In the genomic region with DNA sequence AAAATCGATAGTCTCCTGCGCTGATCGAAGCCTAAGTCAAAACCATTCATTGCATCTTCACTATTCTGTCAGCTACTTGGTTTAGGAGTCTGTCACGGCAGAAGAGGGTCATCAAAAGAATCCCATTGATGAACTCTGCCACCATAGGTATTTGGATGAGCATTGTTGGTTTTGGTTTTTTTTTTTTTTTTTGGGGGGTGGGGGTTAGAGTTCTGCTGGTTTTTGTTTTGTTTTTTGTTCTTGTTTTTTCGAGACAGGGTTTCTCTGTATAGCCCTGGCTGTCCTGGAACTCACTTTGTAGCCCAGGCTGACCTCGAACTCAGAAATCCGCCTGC, we compare ENCODE assay signal across 8 mouse cellular contexts. TPM values are rescaled to one million over a fixed set of nuclear protein-coding genes. Genes with fewer than 3 reads are reported as not detected.
DNase-seq lines count a peak whose midpoint lies in the region; ATAC-seq and TF ChIP-seq lines count a peak whose summit lies in the region.

No protein-coding gene starts in this region.

- 26% methylated on average over 7 of the region's 7 CpGs for WGBS in kidney, embryonic 15.5 days
- 25% methylated on average over 7 of the region's 7 CpGs for WGBS in hindbrain, embryonic 16.5 days
- 26% methylated on average over 7 of the region's 7 CpGs for WGBS in midbrain, embryonic 16.5 days

- no peak for TF ChIP-seq POLR2A in cortical plate, adult 2 months (IDR thresholded peaks at IDR 0.05; ENCODE audit: extremely low read depth, insufficient read depth, low read length)

- H3K4me3 ChIP-seq in kidney, embryonic 15.5 days (replicated peaks) = peak overlapping the region; percentile 99
- peak overlapping the region; percentile 93 for H3K4me3 ChIP-seq in cortical plate, adult 2 months (ENCODE audit: insufficient read depth, low read length)
- H3K4me3 ChIP-seq in hindbrain, embryonic 16.5 days (ENCODE audit: low read length) = peak overlapping the region; percentile 99
- peak overlapping the region; percentile 98 for H3K4me3 ChIP-seq in midbrain, embryonic 16.5 days (ENCODE audit: low read depth, low read length)

- no peaks in the 10 kb centered on the region for H3K36me3 ChIP-seq in kidney, embryonic 15.5 days
- H3K36me3 ChIP-seq in hindbrain, embryonic 16.5 days (ENCODE audit: control insufficient read depth, insufficient read depth, low read length) = no peaks in the 10 kb centered on the region
- H3K36me3 ChIP-seq in midbrain, embryonic 16.5 days (ENCODE audit: control insufficient read depth, insufficient read depth, low read length) = no peaks in the 10 kb centered on the region

- no peak; the same call in 1 of the 2 replicates for ATAC-seq in kidney, embryonic 15.5 days (replicated peaks; ENCODE audit: low FRiP score)
- ATAC-seq in hindbrain, embryonic 16.5 days = peak; percentile 12; the same call in 1 of the 2 replicates
- ATAC-seq in midbrain, embryonic 16.5 days = peak; percentile 16

- DNase-seq in kidney, adult 11 months = no peak
- DNase-seq in cerebellum, adult 9-10 months = no peak
- no peak for DNase-seq in embryo, embryonic 10.5 days (ENCODE audit: low spot score)
- no peak for DNase-seq in yolk sac, embryonic 10.5 days (ENCODE audit: low spot score)

- peak overlapping the region; percentile 94; the same call in 1 of the 2 replicates for H3K9ac ChIP-seq in kidney, embryonic 15.5 days
- peak overlapping the region; percentile 93; the same call in 1 of the 2 replicates for H3K9ac ChIP-seq in hindbrain, embryonic 16.5 days (ENCODE audit: low read depth, low read length)
- peak overlapping the region; percentile 53; the same call in 1 of the 2 replicates for H3K9ac ChIP-seq in midbrain, embryonic 16.5 days (ENCODE audit: low read depth, low read length)

- no peak for TF ChIP-seq CTCF in cortical plate, adult 2 months (IDR thresholded peaks at IDR 0.05; ENCODE audit: extremely low read depth, insufficient read depth, low read length)

- H3K4me1 ChIP-seq in kidney, embryonic 15.5 days = peaks cover 13% of the 10 kb centered on the region
- no peaks in the 10 kb centered on the region for H3K4me1 ChIP-seq in cortical plate, adult 2 months (ENCODE audit: control insufficient read depth, insufficient read depth, low read length)
- peaks cover 9% of the 10 kb centered on the region for H3K4me1 ChIP-seq in hindbrain, embryonic 16.5 days (ENCODE audit: control insufficient read depth, insufficient read depth, low read depth, low read length)
- H3K4me1 ChIP-seq in midbrain, embryonic 16.5 days (ENCODE audit: control insufficient read depth, insufficient read depth, low read length) = peaks cover 14% of the 10 kb centered on the region

- no peaks in the 10 kb centered on the region for H3K27me3 ChIP-seq in kidney, embryonic 15.5 days
- no peaks in the 10 kb centered on the region for H3K27me3 ChIP-seq in hindbrain, embryonic 16.5 days (replicated peaks; ENCODE audit: control insufficient read depth, insufficient read depth, low read length)
- H3K27me3 ChIP-seq in midbrain, embryonic 16.5 days (ENCODE audit: control insufficient read depth, insufficient read depth, low read depth, low read length) = no peaks in the 10 kb centered on the region

- 0 out of 2 replicates have a peak overlapping the region, but pooled peaks have one; percentile 88 for H3K27ac ChIP-seq in kidney, embryonic 15.5 days
- H3K27ac ChIP-seq in cortical plate, adult 2 months (ENCODE audit: insufficient read depth, low read length) = no peak overlapping the region
- H3K27ac ChIP-seq in hindbrain, embryonic 16.5 days (ENCODE audit: low read depth, low read length) = peak overlapping the region; percentile 14
- H3K27ac ChIP-seq in midbrain, embryonic 16.5 days (ENCODE audit: low read length) = peak overlapping the region; percentile 64

- H3K4me2 ChIP-seq in kidney, embryonic 15.5 days = peak overlapping the region; percentile 61
- peak overlapping the region; percentile 71 for H3K4me2 ChIP-seq in hindbrain, embryonic 16.5 days (ENCODE audit: low read length)
- peak overlapping the region; percentile 47 for H3K4me2 ChIP-seq in midbrain, embryonic 16.5 days (ENCODE audit: low read length)

- no peaks in the 10 kb centered on the region for H3K9me3 ChIP-seq in kidney, embryonic 15.5 days (replicated peaks)
- no peaks in the 10 kb centered on the region for H3K9me3 ChIP-seq in hindbrain, embryonic 16.5 days (ENCODE audit: control insufficient read depth, low read length)
- no peaks in the 10 kb centered on the region for H3K9me3 ChIP-seq in midbrain, embryonic 16.5 days (replicated peaks; ENCODE audit: control insufficient read depth, low read length, poor library complexity, severe bottlenecking)

RNA-seq across cellular contexts. Expression of a gene that starts 0.3 kb away (rescaled TPM):
- polyA plus RNA-seq in kidney, embryonic 15.5 days (2015; fragmentation: Nextera tagmentation; extraction: Ambion mirVana) = 76.8 and 78.5 TPM in 2 replicates
- 45.6 and 50.6 TPM in 2 replicates for polyA plus RNA-seq in cortical plate, adult 2 months (2012; rRNA removed)
- polyA plus RNA-seq in hindbrain, embryonic 16.5 days (2015; fragmentation: Nextera tagmentation; extraction: Ambion mirVana) = 43.3 and 43.5 TPM in 2 replicates
- 40.3 and 41.1 TPM in 2 replicates for polyA plus RNA-seq in midbrain, embryonic 16.5 days (2015; fragmentation: Nextera tagmentation; extraction: Ambion mirVana)

RNA-seq across cellular contexts. Expression of a gene that starts 9.8 kb away (rescaled TPM):
- polyA plus RNA-seq in kidney, embryonic 15.5 days (2015; fragmentation: Nextera tagmentation; extraction: Ambion mirVana) = 42.3 and 45.9 TPM in 2 replicates
- 23.1 and 26.8 TPM in 2 replicates for polyA plus RNA-seq in cortical plate, adult 2 months (2012; rRNA removed)
- polyA plus RNA-seq in hindbrain, embryonic 16.5 days (2015; fragmentation: Nextera tagmentation; extraction: Ambion mirVana) = 38.7 and 39.3 TPM in 2 replicates
- polyA plus RNA-seq in midbrain, embryonic 16.5 days (2015; fragmentation: Nextera tagmentation; extraction: Ambion mirVana) = 44.0 and 44.6 TPM in 2 replicates
